Mouse (Mus musculus) lung, postnatal 10 days (tissue): ENCODE measurements around the gene Pkp2.
A peak's percentile ranks its signal among the peaks of the same experiment; 100 is the strongest.
"Not testable (repeated sequence)": the region's sequence is repeated elsewhere in the genome, so short reads cannot be mapped to it uniquely, and the experiment has no call there.

Experiments used
- DNase-seq: peaks from one replicate; pipeline ENCODE4 v3.0.0; 2021

Gene Pkp2

DNA sequence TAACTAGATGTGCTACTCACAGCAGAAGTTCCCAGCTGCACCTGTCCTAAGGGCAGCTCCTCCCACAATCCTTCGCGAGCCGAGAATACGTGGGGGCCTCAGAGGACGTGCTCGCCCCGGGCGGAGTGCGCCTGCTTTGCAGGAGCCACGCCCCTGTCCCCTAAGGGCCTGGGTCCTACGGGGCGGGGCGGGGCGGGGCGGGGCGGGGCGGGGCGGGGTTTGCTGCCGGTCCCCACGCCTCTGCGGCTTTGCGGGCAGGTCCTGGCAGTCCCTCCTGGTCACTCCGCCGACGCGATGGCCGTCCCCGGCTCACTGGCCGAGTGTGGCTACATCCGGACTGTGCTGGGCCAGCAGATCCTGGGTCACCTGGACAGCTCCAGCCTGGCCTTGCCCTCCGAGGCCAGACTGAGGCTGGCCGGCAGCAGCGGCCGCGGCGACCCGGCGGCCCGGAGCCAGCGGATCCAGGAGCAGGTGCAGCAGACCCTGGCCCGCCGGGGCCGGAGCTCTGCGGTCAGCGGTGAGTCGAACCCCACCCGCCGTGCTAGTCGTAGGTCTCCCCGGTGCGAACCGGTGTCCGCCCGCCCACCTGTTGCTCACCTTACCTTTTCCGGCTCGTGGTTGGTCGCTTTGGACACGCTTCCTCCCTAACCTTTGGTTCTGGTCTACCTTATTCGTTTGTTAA lies at the start of gene Pkp2:
Gene Pkp2, plus strand, starts transcription at position 240 of the 682 bp plus-strand sequence.
- peak; percentile 73 for DNase-seq

DNA sequence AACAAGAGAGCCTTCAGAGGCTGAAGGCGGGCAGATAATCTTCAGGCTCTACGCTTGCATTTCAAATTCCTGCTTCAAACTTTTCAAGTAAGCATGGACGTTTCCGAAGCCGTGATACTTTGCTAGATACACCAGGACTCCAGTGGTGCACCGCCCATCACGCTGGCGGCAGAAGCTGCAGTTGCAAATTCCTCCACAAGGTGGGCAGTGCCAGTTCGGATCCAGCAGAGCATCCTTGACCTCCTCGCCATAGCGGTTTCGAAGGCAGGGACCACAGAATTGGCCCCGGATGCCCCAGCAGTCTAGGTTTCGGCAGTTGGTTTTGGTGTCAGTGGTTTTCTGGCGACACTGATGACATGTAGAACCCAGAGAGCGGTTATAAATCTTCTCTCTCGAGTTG lies 15.7 kb upstream of the Pkp2 start:
- DNase-seq = peak; percentile 8

DNA sequence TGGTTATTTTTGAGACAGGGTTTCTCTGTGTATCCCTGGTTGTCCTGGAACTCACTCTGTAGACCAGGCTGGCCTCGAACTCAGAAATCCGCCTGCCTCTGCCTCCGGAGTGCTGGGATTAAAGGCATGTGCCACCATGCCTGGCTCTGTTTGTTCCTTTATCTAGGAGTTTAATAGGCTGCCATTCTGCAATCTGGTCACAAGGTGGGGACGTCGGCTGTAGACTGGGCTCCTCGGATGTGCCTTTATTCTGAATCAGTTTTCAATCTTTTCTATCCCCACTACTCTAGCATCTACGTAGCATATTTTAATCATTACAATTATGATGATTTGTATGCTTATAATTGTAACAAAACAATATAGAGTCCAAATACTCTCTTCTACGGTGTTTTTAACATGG lies 11.1 kb upstream of the Pkp2 start:
- DNase-seq = peak; percentile 60

DNA sequence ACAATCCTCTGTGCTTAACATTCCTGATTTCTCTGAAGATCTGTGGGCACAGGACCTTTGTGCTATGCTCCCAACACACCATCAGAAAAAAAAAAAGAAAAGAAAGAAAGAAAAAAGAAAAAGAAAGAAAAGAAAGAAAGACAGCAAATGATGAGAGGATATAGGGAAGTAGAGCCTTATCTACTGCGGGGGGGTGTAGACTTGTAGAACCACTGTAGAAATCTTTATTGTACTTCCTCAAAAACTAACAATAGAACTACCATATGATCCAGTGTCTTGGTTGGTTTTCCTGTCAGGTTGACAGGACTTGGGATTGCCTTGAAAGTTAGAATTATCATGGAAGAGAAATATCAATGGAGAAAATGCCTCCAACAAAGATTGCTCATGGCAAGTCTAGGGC lies 8.5 kb upstream of the Pkp2 start:
- DNase-seq = no peak

DNA sequence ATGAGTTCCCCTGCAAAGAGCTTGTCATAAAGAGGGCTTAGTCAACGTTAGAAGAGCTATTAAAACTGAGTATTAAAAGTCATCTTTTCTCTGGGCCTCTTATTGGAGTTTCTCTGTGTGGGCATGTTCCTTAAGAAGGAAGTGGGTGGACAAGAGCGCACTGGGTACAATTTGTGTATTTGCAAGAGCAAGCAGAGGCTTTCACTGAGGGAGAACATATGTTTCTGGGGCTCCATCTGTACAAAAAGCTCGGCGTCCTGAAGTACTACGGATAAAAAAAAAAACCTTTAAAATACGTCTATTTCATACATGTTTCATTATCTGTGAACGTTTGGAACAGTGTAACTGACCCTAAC lies 417 bp upstream of the Pkp2 start:
- DNase-seq = no peak

DNA sequence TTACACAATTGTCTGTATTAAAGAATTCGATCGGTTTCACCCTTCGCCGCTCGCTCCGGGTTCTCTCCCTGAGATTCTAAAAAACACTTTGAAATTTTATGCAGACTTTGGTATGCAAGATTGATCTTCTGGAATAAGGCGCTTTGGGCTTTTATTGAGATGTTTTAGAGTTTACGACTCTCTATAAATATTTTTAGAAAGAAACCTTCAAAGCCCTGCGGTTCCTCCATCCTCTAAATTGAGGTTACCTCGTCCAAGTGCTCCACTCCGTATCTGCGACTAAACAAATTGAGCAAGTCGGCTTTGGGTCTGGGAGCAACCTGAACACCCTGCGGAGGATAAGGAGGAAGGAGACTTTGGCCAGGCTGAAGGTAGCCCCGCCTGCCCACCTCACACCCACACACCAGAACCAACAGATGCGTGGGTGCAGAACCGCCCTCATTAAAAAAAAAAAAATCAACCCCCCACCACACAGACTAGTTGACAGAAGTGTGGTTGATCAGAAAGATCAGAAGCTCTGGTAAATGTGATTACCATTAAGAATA lies 715 bp downstream of the Pkp2 start:
- DNase-seq = no peak

DNA sequence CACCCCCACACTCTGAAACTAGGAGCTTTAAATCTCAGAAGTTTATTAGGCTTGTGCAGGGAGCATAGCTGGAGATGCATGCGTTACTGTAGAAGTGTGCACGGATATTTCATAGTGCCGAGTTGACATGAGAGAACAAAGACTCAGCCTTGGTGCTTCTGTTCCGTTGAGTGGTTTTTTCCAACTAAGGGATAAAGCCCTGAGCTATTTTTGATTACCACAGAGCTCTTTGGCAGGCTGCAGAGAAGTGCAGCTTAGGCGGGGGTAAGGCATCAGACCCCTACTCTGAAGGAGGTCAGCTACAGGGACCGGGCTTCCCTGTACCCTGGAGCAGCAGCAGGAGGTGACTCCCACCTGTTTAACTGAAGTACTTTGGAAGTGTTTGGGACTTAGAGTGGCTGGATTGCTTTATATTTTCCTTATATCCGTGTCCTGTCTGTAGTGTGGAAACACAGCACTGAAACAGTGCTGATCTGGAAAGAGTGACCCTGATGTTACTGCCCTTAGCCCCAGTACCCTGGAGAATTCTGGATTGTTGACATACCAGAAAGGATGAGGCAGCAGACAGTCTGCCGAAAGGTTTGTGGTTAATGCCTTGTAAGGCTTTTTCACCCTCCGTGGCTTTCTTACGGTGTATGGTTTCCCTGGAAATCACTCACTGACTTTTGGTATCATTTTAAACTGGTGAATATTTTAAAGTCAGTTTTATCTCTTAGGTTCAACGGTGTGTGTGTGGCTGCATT lies 2.7 kb downstream of the Pkp2 start:
- no peak for DNase-seq

DNA sequence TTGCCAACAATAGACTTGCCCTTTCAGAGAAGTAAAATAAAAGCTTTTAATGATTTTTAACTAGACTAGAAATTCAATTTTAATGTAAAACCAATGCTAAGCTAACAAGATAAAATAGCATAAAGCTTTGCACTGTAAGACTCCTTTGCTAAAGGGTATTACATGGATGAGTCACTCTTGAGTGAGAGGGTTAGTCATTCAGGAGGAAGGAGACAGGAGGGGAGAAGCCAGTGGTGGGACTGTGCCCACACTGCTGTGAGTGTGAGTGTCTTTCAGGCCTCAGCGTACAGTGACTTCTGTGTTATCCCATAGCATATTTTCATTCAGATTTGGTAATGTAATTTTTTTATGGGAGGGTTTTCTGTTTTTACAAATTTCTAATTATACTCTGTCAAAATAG lies 3.8 kb downstream of the Pkp2 start:
- DNase-seq = no peak

DNA sequence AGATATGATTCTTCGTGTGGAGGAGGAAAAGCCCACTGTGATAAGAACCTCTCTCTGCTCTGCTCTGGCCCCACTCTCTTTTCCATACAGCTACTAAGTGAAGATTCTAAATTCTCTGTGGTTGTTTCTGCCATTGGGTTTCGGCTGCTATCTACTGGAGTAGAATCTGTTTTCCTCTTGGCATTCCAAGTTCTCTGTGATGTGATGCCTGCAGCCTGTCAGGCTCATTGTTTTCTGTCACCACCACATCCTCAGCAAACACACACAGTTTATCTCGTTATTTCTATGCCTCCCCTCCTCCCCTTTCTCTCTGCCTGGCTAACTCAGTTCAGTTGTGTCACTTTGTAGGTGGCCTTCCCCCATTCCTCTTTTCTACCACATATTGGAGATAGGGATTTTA lies 6.7 kb downstream of the Pkp2 start:
- DNase-seq = no peak

DNA sequence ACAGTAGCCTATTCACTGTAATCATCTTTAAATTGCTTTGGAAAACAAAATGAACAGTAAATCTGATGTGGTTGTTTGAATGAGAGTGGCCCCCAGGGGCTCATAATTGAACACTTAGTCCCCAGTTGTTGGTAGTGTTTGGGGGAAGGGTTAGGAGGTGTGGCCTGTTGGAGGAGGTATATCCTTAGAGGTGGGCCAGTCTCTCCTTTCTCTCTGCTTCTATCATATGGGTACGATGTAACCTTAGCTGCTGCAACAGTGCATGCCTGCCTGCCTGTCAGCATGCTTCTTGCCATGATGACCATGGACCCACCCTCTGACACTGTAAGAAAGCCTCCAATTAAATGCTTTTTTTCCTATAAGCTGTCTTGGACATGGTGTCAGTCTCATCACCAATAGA lies 9.5 kb downstream of the Pkp2 start:
- DNase-seq = no peak

DNA sequence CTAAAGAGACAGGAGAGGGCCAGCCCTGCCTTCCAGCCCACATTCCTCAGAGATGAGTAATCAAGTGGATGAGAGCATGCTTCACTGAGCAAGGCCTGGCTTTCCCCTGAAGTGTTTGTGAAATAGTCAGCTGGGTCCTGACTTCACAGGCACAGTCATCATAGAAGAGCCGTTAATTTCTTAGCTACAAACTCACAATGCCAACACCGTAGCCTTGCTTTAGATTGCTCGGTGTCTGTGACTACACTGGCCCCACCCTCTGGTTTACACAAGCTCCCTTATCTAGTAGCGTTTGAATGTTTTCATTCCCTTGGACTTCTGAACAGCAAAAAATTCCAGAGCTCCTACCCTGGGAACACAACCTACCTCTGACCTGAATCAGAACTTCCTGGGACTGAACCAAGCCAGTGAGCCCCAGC lies 11.4 kb downstream of the Pkp2 start:
- peak; percentile 73 for DNase-seq

DNA sequence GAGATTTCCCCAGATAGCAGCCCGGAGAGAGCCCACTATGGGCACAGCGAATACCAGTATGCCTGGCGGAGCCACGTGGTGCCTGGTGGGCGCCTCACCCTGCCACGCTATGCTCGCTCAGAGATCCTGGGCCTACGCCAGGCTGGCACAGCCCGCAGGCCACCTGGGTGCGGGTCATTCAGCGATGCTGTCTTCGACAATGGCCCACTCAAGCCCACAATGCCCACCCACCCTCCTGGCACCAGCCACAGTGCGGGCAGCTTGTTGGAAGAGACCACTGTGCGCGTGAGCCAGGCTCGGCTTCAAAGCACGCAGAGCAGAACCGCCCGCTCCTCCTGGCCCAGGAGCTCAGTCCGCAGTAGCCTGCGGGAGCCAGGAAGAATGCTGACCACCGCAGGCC lies 12.7 kb downstream of the Pkp2 start:
- DNase-seq = no peak

DNA sequence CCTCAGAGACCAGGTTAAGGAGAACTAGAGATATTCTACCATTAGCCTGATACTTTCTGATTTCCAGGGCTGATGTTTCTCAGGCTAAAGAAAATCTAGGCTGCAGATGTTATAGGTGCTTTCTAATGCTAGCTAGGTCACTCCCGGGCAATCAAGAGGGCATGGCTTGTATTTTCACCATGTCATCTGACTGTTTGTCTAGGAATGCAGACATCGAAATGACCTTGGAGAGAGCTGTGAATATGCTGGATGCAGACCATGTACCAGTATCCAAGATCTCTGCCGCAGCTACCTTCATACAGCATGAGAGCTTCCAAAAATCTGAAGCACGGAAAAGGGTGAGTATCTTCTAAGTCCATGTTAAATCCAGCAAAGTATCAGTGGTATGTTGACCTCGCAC lies 17.3 kb downstream of the Pkp2 start:
- no peak for DNase-seq

DNA sequence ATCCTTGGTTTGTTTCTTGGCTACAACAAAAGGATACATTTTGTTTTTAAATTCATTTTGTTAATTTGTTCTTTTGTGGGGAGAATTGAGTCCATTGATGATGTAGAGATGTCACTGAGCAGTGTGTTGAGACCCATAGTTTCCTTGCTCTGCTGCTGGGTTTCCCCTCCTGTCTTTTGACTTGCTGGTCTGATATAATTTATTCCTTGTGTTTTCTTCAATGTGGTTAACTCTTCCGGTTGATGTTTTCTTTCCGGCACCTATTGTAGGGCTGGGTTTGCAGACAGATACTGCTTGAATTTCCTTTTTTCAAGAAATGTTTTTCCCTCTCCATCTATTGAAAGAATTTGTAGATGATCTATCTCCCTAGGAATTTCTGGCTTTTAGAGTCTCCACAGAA lies 20.8 kb downstream of the Pkp2 start:
- no peak for DNase-seq

DNA sequence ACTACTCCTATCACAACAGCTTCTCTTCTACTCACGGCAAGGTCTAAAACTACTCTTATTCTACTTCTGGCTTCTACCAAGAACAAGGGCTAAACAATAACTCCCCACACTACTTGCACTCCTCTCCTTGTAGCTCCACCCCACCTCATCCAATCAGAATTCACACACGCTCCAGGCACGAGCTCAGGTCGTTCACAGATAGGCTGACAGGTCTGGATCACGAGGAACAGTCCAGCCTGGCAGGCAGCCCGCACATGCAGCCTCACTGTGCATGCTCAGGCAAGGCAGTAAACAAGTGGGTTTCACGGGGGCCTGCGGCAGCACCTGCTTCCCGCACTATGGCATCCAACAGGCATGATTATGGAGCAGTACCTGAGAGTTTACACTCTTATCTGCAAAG lies 23.6 kb downstream of the Pkp2 start:
- not testable (repeated sequence) for DNase-seq

DNA sequence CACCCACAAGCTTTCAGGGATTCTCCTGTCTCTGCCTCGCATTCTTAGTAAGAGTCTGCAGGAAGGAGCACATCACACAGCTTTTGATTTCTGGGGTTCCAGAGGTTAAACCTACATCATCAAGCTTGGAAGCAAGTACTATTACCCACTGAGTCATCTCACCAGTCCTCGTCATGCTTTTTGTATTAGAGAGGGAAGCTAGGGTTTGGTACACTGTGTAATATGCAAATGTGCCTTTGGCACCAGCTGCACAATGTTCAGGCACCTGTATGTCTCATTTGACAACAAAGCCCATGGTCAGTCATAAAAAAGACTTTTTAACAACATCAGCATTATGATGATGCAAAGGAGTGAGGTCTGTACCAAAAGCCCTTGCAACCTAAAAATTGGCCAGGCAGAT lies 25.2 kb downstream of the Pkp2 start:
- DNase-seq = no peak

DNA sequence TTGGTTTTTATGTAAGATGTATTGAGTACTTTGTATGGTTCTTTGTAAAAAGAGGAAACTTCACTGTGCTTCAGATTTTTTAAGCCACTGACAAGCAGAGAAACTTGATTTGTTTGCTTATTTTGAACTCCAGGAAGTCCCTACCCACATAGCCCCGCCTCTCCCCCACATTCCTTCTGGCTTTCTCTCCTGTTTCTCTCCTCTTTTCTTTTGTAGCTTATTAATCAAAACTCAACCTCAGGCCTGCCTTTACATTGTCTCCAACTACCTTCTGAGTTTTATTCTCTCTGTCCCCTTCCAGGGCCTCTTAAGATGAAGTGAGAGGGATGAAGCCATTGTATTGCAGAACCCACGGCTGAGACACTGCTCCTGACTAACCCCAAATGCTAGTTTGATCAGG lies 31.6 kb downstream of the Pkp2 start:
- DNase-seq = no peak

DNA sequence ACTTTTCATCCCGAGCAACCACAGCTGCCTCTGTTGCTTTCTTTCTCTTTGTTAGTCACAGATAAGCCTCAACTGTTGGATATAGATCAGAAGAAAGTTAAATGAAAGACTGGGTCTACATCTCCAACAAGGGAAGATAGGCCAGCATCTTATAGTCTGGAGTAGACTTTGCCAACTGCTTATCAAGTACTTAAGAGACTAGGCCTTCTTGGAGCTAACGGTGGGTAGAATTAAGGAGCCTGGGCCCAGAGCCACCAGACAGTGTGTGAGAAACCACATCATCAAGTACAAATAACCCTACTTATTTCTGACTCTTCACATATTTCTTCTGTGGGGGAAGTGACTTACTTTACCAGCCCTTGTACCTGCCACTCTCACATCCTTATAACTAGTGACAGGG lies 37.4 kb downstream of the Pkp2 start:
- DNase-seq = no peak

DNA sequence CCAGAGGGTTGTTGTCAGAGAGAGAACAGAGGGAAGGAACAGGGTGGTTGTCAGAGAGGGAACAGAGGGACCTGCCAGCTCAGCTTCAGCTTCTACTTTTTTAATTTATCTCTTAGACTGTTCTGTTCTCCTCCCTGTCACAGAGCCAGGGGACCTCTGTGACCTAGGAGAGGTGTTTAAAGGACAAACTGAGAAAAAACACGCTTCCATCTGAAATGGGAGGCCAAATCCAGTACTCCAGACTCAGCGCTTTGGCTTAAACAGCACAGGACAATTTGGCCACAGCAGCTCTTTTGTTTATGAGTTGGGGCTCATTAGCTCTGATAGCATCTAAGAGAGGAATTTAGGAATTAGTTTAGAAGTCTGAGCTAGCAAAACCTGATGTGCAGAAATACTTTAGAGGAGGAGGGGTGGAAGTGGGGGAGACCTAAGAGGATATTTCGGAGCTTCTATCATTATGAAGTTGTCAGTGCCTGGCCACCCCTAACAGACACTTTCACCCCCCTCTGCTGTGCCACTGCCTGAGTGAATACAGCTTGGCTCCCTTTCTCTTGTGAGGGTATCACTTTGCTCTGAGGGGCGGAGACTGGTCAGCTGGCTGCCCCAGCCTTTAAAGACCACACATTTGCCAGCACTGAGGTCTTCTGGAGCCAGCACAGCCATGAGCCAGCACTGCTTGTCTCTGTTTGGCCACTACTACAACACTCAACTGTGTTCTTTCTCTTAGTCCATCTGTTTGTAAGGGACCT lies 40.4 kb downstream of the Pkp2 start:
- peak; percentile 47 for DNase-seq

DNA sequence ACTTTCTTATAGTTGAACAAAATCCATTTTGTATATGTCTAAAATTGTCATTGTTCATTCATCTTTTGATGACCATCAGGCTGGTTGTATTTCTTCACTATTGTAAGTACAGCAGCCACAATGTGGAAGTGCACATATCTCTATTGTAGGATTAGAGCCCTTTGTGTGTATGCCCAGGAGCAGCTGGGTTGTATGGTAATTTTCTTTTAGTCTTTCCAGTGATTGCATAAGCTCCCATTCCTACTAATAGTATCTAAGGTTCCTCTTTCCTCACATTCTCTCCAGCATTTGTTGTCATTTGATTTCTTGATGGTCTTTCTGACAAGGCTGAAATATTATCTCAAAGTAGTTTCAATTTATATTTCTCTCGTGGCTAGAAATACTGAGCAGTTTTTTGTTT lies 42.1 kb downstream of the Pkp2 start:
- DNase-seq = no peak

DNA sequence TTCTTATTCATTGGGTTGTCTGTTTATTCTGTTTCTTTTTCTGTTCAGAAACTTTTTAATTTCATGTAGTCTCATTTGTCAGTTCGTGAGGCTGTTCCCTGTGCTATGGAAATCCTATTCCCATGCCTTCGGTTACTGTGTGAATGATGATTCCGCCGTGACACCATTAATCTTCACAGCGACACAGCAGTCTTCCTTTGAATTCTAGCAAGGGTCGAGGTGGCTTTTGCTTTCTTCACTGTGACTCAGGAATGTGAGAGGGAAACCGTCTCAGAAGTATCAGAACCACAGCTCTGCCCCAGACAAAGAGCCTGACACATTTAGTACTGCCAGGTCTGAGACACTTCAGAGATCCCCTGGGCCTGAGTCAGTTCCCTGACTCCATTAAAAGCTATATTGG lies 42.8 kb downstream of the Pkp2 start:
- no peak for DNase-seq

DNA sequence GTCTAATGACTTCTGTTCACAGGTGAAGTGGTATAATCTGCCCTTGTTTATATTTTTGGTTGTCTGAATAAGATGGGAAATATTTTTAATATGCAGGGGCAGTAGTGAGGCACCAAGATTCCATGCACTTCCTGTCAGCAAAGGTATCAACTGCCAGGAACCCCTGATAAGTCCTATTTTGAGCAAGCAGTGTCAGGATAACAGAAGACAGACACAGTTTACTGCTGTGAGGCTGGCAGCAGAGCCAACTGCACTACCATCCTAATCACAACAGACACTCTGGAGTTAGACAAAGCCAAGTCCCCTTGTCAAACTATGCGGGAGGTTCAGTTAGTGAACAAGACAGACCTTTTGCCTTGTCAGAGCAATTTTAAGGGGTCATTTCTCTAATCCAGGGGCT lies 43.6 kb downstream of the Pkp2 start:
- no peak for DNase-seq

DNA sequence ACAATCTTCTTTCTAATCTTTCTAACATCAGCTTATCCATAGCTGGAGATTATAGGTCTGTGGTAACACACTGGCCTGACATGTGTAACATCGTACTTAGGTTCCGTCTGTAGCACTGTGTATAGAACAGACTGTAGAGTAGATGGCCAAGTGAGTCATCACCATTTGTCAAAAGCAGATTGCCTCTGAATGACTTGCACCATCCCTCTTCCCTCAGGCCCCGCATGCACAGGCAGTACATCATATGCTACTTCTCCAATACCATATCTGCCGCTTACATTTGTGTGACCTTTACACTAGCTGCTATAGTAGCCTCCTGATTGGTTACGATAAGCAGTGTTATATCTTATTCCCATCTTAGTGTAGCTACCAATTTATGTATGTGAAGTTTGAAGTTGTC lies 47.8 kb downstream of the Pkp2 start:
- DNase-seq = no peak

DNA sequence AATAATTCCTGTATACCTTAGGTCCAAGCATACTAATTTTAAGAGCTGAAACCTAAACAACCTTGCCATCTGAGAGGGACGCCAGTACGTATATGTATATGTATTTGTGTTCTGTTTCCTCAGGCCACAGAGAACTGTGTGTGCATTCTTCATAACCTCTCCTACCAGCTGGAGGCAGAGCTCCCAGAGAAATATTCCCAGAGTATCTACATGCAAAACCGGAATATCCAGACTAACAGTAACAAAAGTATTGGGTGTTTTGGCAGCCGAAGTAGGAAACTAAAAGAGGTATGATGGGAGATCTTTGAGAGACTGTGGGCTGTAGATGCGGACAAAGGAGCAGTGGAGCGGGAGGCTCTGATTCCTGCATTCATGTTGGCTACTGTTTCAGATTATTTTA lies 48.4 kb downstream of the Pkp2 start:
- DNase-seq = peak; percentile 2
